11 mouse cellular contexts compared by ENCODE assay signal in the genomic region with DNA sequence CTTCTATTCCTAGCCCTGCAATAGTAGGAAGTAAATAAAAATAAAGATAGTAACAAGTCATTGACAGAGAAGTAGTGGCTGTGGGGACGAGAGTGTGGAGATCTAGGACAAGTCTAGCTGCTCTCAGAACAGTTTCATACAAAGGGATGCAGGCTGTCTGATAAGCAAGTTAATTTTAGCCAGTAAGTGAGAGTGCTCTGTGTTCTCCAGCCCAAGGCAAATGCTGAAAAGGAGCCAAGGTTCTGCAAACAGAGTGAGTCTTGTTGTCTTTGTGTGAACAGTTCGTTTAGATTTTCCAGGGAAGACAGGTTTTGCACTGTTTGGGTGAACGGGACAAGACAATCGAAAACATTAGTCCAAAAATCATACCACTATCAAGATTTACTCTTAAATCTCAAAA. TPM values are rescaled to one million over a fixed set of nuclear protein-coding genes. Genes with fewer than 3 reads are reported as not detected.
A peak's percentile ranks its signal among the peaks of the same experiment; 100 is the strongest.
DNase-seq lines count a peak whose midpoint lies in the region; ATAC-seq and TF ChIP-seq lines count a peak whose summit lies in the region.
"Had no signal": no experiment of that assay in that cellular context is flagged by ENCODE, and none has a peak within 500 bp of the region (broad histone marks: within the 10 kb centered on the region; RNA-seq: fewer than 3 reads in every experiment).

No protein-coding gene starts in this region.

- no peaks in the 10 kb centered on the region for H3K27me3 ChIP-seq in midbrain, embryonic 14.5 days (ENCODE audit: control insufficient read depth, insufficient read depth, low read length)
- H3K27me3 ChIP-seq in midbrain, embryonic 10.5 days (ENCODE audit: low read depth, poor library complexity, severe bottlenecking): no peaks in the 10 kb centered on the region
- no peaks in the 10 kb centered on the region for H3K27me3 ChIP-seq in heart, postnatal 0 days (ENCODE audit: control insufficient read depth, insufficient read depth, low read length)
- H3K27me3 ChIP-seq: liver, embryonic 13.5 days had no signal

- no peaks in the 10 kb centered on the region for H3K9me3 ChIP-seq in midbrain, embryonic 14.5 days (ENCODE audit: control insufficient read depth, low read length)
- H3K9me3 ChIP-seq in midbrain, embryonic 10.5 days (replicated peaks): no peaks in the 10 kb centered on the region
- no peaks in the 10 kb centered on the region for H3K9me3 ChIP-seq in heart, postnatal 0 days (replicated peaks; ENCODE audit: control insufficient read depth, low read length)
- H3K9me3 ChIP-seq: liver, embryonic 13.5 days had no signal

- H3K36me3 ChIP-seq in midbrain, embryonic 14.5 days (ENCODE audit: control insufficient read depth, insufficient read depth, low read length): no peaks in the 10 kb centered on the region
- H3K36me3 ChIP-seq in midbrain, embryonic 10.5 days: no peaks in the 10 kb centered on the region
- no peaks in the 10 kb centered on the region for H3K36me3 ChIP-seq in heart, postnatal 0 days (replicated peaks; ENCODE audit: control insufficient read depth, insufficient read depth, low read length)
- H3K36me3 ChIP-seq: liver, embryonic 13.5 days had no signal

- no peak overlapping the region for H3K4me2 ChIP-seq in midbrain, embryonic 14.5 days (ENCODE audit: low read length)
- peak overlapping the region; percentile 41; the same call in 1 of the 2 replicates for H3K4me2 ChIP-seq in heart, postnatal 0 days (ENCODE audit: low read depth, low read length)
- H3K4me2 ChIP-seq: liver, embryonic 13.5 days had no signal

- H3K27ac ChIP-seq in midbrain, embryonic 14.5 days (replicated peaks; ENCODE audit: low read depth, low read length): no peak overlapping the region
- H3K27ac ChIP-seq in midbrain, embryonic 10.5 days (replicated peaks): no peak overlapping the region
- H3K27ac ChIP-seq in heart, postnatal 0 days (ENCODE audit: low read depth): peak overlapping the region; percentile 74
- H3K27ac ChIP-seq: liver, embryonic 13.5 days had no signal

- 74% methylated on average over 4 of the region's 4 CpGs for WGBS in midbrain, embryonic 14.5 days
- WGBS in midbrain, embryonic 10.5 days: 85% methylated on average over 4 of the region's 4 CpGs
- WGBS in heart, postnatal 0 days: 20% methylated on average over 4 of the region's 4 CpGs

- 0 out of 2 replicates have a peak, but pooled peaks have one; percentile 43 for TF ChIP-seq EP300 in heart, postnatal 0 days (IDR thresholded peaks at IDR 0.05; ENCODE audit: low read depth)

- TF ChIP-seq CTCF in heart, postnatal 0 days (IDR thresholded peaks at IDR 0.05; ENCODE audit: low read depth): no peak

- peak; percentile 80 for ATAC-seq in cerebellum, adult (ENCODE audit: insufficient number of reproducible peaks, low FRiP score, low TSS enrichment)
- no peak for ATAC-seq in midbrain, embryonic 14.5 days (ENCODE audit: low FRiP score, low TSS enrichment)
- peak; percentile 93 for ATAC-seq in heart, postnatal 0 days (ENCODE audit: insufficient read depth, low read depth)
- no peak for ATAC-seq in megakaryocyte progenitor cell, adult 5-6 weeks (replicated peaks; ENCODE audit: poor library complexity)
- ATAC-seq: intestine, embryonic 16.5 days had no signal

- H3K9ac ChIP-seq in midbrain, embryonic 14.5 days (replicated peaks; ENCODE audit: low read length): no peak overlapping the region
- H3K9ac ChIP-seq in heart, postnatal 0 days (replicated peaks; ENCODE audit: low read depth, low read length): no peak overlapping the region
- H3K9ac ChIP-seq: liver, embryonic 13.5 days had no signal

- no peak for DNase-seq in cerebellum, adult 11 months
- DNase-seq in midbrain, embryonic 14.5 days: peak; percentile 42
- DNase-seq in midbrain, embryonic 10.5 days (ENCODE audit: low spot score): no peak
- DNase-seq in heart, postnatal 0 days (ENCODE audit: low spot score): peak; percentile 85
- peak; percentile 69 for DNase-seq in telencephalon, adult 2 months (ENCODE audit: low read depth, low spot score)
- no peak for DNase-seq in natural killer cell, adult 2 months (ENCODE audit: low spot score in 2 of 2)
- DNase-seq: liver, embryonic 13.5 days had no signal

- H3K4me1 ChIP-seq in midbrain, embryonic 14.5 days (ENCODE audit: control insufficient read depth, insufficient read depth, low read length): no peaks in the 10 kb centered on the region
- H3K4me1 ChIP-seq in midbrain, embryonic 10.5 days: no peaks in the 10 kb centered on the region
- H3K4me1 ChIP-seq in heart, postnatal 0 days (ENCODE audit: control insufficient read depth, insufficient read depth): 0 out of 2 replicates have a peak, but pooled peaks cover 4% of the 10 kb centered on the region
- H3K4me1 ChIP-seq: liver, embryonic 13.5 days had no signal

- H3K4me3 ChIP-seq in midbrain, embryonic 14.5 days (replicated peaks; ENCODE audit: low read depth, low read length): no peak overlapping the region
- no peak overlapping the region for H3K4me3 ChIP-seq in midbrain, embryonic 10.5 days
- no peak overlapping the region for H3K4me3 ChIP-seq in heart, postnatal 0 days (ENCODE audit: low read depth, low read length)
- H3K4me3 ChIP-seq: liver, embryonic 13.5 days; myocyte had no signal

RNA-seq across cellular contexts. Expression of a gene that starts 25.4 kb away (rescaled TPM):
- 46.0 and 63.1 TPM in 2 replicates for polyA plus RNA-seq in midbrain, embryonic 14.5 days (2014; fragmentation: Nextera tagmentation; extraction: Ambion mirVana)
- polyA plus RNA-seq in midbrain, embryonic 10.5 days (2016; fragmentation: Nextera tagmentation; extraction: Ambion mirVana): 10.4 and 19.2 TPM in 2 replicates
- 11.5 and 20.3 TPM in 2 replicates for total RNA-seq in heart, postnatal 0 days (2014; rRNA removed; ENCODE audit: low replicate concordance)
- 2.1 and 2.3 TPM in 2 replicates for polyA plus RNA-seq in heart, postnatal 0 days (2015; fragmentation: Nextera tagmentation; extraction: Ambion mirVana)
- 26.3 and 28.2 TPM in 2 replicates for total RNA-seq in megakaryocyte progenitor cell, adult 5-6 weeks (2015)
- 34.3 and 34.4 TPM in 2 replicates for total RNA-seq in megakaryocyte progenitor cell, adult 5-6 weeks (2017)

Comparison
In these comparisons a context has a peak if more than half of its experiments do, and no peak if none do; other contexts are left out.
1. DNase-seq: peak in midbrain, embryonic 14.5 days (single experiment), heart, postnatal 0 days (single experiment) and telencephalon, adult 2 months (single experiment); none in cerebellum, adult 11 months (single experiment), midbrain, embryonic 10.5 days (single experiment) and natural killer cell, adult 2 months (0 of 2).
2. ATAC-seq: peak in cerebellum, adult (single experiment) and heart, postnatal 0 days (single experiment); none in midbrain, embryonic 14.5 days (single experiment) and megakaryocyte progenitor cell, adult 5-6 weeks (single experiment).